Mouse (Mus musculus) kidney, embryonic 16.5 days (tissue): ENCODE data around the gene Gm38394. TPM values are rescaled to one million over a fixed set of nuclear protein-coding genes. Genes with fewer than 3 reads are reported as not detected.
"Not testable (repeated sequence)": the region's sequence is repeated elsewhere in the genome, so short reads cannot be mapped to it uniquely, and the experiment has no call there.

ENCODE experiments used
- ATAC-seq: fragments of 200-750 bp; cut with Nextera tagmentation; 2 replicates; pipeline ENCODE4 v1.8.0; 2017; ENCODE audit warnings: moderate TSS enrichment; ENCODE audit not compliant: low FRiP score, low TSS enrichment
- H3K27ac ChIP-seq: fragments of 300-500 bp; sonication (generic); 2 replicates; pipeline ENCODE4 v1.5.1; 2014; ENCODE audit warnings: low read length
- H3K27me3 ChIP-seq: fragments of 300-500 bp; sonication (generic); 2 replicates; pipeline ENCODE4 v1.6.1; 2014; ENCODE audit warnings: low read length, control low read depth, mixed read lengths; ENCODE audit not compliant: insufficient read depth
- H3K36me3 ChIP-seq: fragments of 300-500 bp; sonication (generic); 2 replicates; pipeline ENCODE4 v1.6.1; 2014; ENCODE audit warnings: low read length, control low read depth, mixed read lengths; ENCODE audit not compliant: insufficient read depth
- H3K4me1 ChIP-seq: fragments of 300-500 bp; sonication (generic); 2 replicates; pipeline ENCODE4 v1.6.1; 2014; ENCODE audit warnings: low read length, control low read depth, mixed read lengths; ENCODE audit not compliant: insufficient read depth
- H3K4me2 ChIP-seq: fragments of 300-500 bp; sonication (generic); replicated peaks from 2 replicates; pipeline ENCODE4 v1.6.1; 2014; ENCODE audit warnings: low read depth, low read length
- H3K4me3 ChIP-seq: fragments of 300-500 bp; sonication (generic); 2 replicates; pipeline ENCODE4 v1.5.1; 2014; ENCODE audit warnings: mild to moderate bottlenecking, low read length
- H3K9ac ChIP-seq: fragments of 300-500 bp; sonication (generic); replicated peaks from 2 replicates; pipeline ENCODE4 v1.6.1; 2014; ENCODE audit warnings: low read length
- H3K9me3 ChIP-seq: fragments of 300-500 bp; sonication (generic); 2 replicates; pipeline ENCODE4 v1.6.1; 2016; ENCODE audit warnings: low read length, control low read depth
- WGBS: fragments of 180-500 bp; shearing (Covaris S2); extraction: QIAGEN DNeasy Blood & Tissue Kit; methylation state at CpG from one replicate; pipeline ENCODE4 v1.1.7; 2014; 5-methylcytosine and 5-hydroxymethylcytosine counted together
- polyA plus RNA-seq: library from polyadenylated mRNA; unstranded; fragments of >200 nt; fragmentation: Nextera tagmentation; extraction: Ambion mirVana; gene quantifications from 2 replicates; pipeline ENCODE4 v1.2.1, GENCODE M21; 2015

The Gm38394 gene
- polyA plus RNA-seq, 1 experiment from 2014 or later: 4.1 TPM

- 62% methylated on average over 7 of the region's 7 CpGs for WGBS
- H3K9me3 ChIP-seq: no peaks in the 10 kb centered on the region
- no peaks in the 10 kb centered on the region for H3K36me3 ChIP-seq
- no peak overlapping the region for H3K4me3 ChIP-seq
- no peak overlapping the region for H3K4me2 ChIP-seq
- no peak overlapping the region for H3K9ac ChIP-seq
- no peaks in the 10 kb centered on the region for H3K4me1 ChIP-seq
- no peak for ATAC-seq
- H3K27ac ChIP-seq: no peak overlapping the region
- no peaks in the 10 kb centered on the region for H3K27me3 ChIP-seq
Measured at GRCm38 (mm10) chr1:133667721-133668120, 6.6 kb upstream of the Gm38394 start.

- 83% methylated on average over 7 of the region's 8 CpGs for WGBS
- not testable (repeated sequence) for ATAC-seq
Measured at GRCm38 (mm10) chr1:133665713-133666112, 4.6 kb upstream of the Gm38394 start.

GRCm38 (mm10) chr1:133664203-133664970, 3.3 kb upstream of the Gm38394 start:
- no peaks in the 10 kb centered on the region for H3K9me3 ChIP-seq

More at GRCm38 (mm10) chr1:133665713-133666112, 4.6 kb upstream of the Gm38394 start:
- H3K4me1 ChIP-seq, H3K27me3 ChIP-seq, H3K36me3 ChIP-seq, H3K4me3 ChIP-seq, H3K9ac ChIP-seq, H3K4me2 ChIP-seq, H3K9me3 ChIP-seq, H3K27ac ChIP-seq: not testable (repeated sequence)

GRCm38 (mm10) chr1:133663427-133663826, 2.3 kb upstream of the Gm38394 start:
- no peak overlapping the region for H3K9ac ChIP-seq
- H3K27ac ChIP-seq: no peak overlapping the region
- H3K9me3 ChIP-seq: no peaks in the 10 kb centered on the region
- H3K27me3 ChIP-seq: no peaks in the 10 kb centered on the region
- peaks cover 16% of the 10 kb centered on the region for H3K4me1 ChIP-seq
- no peak overlapping the region for H3K4me3 ChIP-seq
- ATAC-seq: no peak
- H3K36me3 ChIP-seq: no peaks in the 10 kb centered on the region; the same call in none of the 2 replicates
- no peak overlapping the region for H3K4me2 ChIP-seq
- 70% methylated on average over 4 of the region's 4 CpGs for WGBS

More at GRCm38 (mm10) chr1:133664203-133664970, 3.3 kb upstream of the Gm38394 start:
- WGBS: 76% methylated on average over 11 of the region's 11 CpGs
- Histone ChIP-seq H3K9ac (no peak overlapping the region), H3K27me3 (no peaks in the 10 kb centered on the region), H3K4me2 (no peak overlapping the region), H3K4me1 (peaks cover 7% of the 10 kb centered on the region), H3K27ac (no peak overlapping the region), H3K36me3 (no peaks in the 10 kb centered on the region; the same call in 1 of the 2 replicates), H3K4me3 (no peak overlapping the region)
- no peak for ATAC-seq

GRCm38 (mm10) chr1:133662941-133663340, 1.8 kb upstream of the Gm38394 start:
- Histone ChIP-seq H3K36me3 (no peaks in the 10 kb centered on the region; the same call in none of the 2 replicates), H3K4me2 (no peak overlapping the region), H3K4me3 (no peak overlapping the region), H3K27me3 (no peaks in the 10 kb centered on the region), H3K9ac (no peak overlapping the region), H3K4me1 (peaks cover 21% of the 10 kb centered on the region), H3K27ac (no peak overlapping the region), H3K9me3 (no peaks in the 10 kb centered on the region)
- 96% methylated on average over 7 of the region's 7 CpGs for WGBS
- no peak for ATAC-seq

- Histone ChIP-seq H3K9ac (peak within 1 kb of the TSS; percentile 91), H3K4me3 (peak within 1 kb of the TSS; percentile 83), H3K27ac (peak within 1 kb of the TSS; percentile 89), H3K36me3 (peaks cover 9% of the 10 kb centered on the region), H3K4me2 (peak within 1 kb of the TSS; percentile 95), H3K9me3 (no peaks in the 10 kb centered on the region), H3K27me3 (no peaks in the 10 kb centered on the region), H3K4me1 (peaks cover 35% of the 10 kb centered on the region)
- WGBS: under 1% methylated on average over 39 of the region's 41 CpGs
- ATAC-seq: peak; percentile 84
Measured at GRCm38 (mm10) chr1:133660466-133661202, 484 bp downstream of the Gm38394 start, which contains the start of gene Zbed6. Zbed6 (minus strand) TSS chr1:133660885.

GRCm38 (mm10) chr1:133658878-133659277, 2.2 kb downstream of the Gm38394 start:
- Histone ChIP-seq H3K27me3 (no peaks in the 10 kb centered on the region), H3K4me2 (no peak overlapping the region), H3K27ac (no peak overlapping the region), H3K4me3 (no peak overlapping the region), H3K9ac (no peak overlapping the region), H3K4me1 (peaks cover 38% of the 10 kb centered on the region), H3K9me3 (no peaks in the 10 kb centered on the region), H3K36me3 (peaks cover 9% of the 10 kb centered on the region)
- WGBS: 83% methylated on average over 3 of the region's 3 CpGs
- no peak for ATAC-seq

GRCm38 (mm10) chr1:133656811-133657210, 4.3 kb downstream of the Gm38394 start:
- no peak overlapping the region for H3K4me2 ChIP-seq
- H3K27ac ChIP-seq: no peak overlapping the region
- H3K4me3 ChIP-seq: no peak overlapping the region
- peaks cover 38% of the 10 kb centered on the region for H3K4me1 ChIP-seq
- H3K36me3 ChIP-seq: peaks cover 9% of the 10 kb centered on the region
- 33% methylated on average over 5 of the region's 5 CpGs for WGBS
- ATAC-seq: no peak
- peak overlapping the region; percentile 29; the same call in 1 of the 2 replicates for H3K9ac ChIP-seq
- H3K9me3 ChIP-seq: no peaks in the 10 kb centered on the region
- H3K27me3 ChIP-seq: no peaks in the 10 kb centered on the region

- no peak overlapping the region for H3K4me2 ChIP-seq
- H3K4me1 ChIP-seq: peaks cover 18% of the 10 kb centered on the region
- no peaks in the 10 kb centered on the region for H3K9me3 ChIP-seq
- H3K36me3 ChIP-seq: peaks cover 9% of the 10 kb centered on the region; the same call in 1 of the 2 replicates
- WGBS: 98% methylated on average over 1 of the region's 1 CpGs
- no peaks in the 10 kb centered on the region for H3K27me3 ChIP-seq
- H3K4me3 ChIP-seq: no peak overlapping the region
- H3K27ac ChIP-seq: no peak overlapping the region
- no peak for ATAC-seq
- no peak overlapping the region for H3K9ac ChIP-seq
Measured at GRCm38 (mm10) chr1:133653033-133653432, 8.1 kb downstream of the Gm38394 start.
